Mouse (Mus musculus): ENCODE data around the gene Gpatch8.

GRCm38 (mm10) chr11:102495742-102496141, 60.5 kb downstream of the Gpatch8 start:
- TF ChIP-seq CTCF (conservative IDR thresholded peaks at IDR 0.05; ENCODE audit: insufficient read depth, insufficient read length, low read depth, low read length) (no peak), POLR2A (IDR thresholded peaks at IDR 0.05; ENCODE audit: low read depth, low read length) (no peak)

Data from kidney, adult 2 months (tissue).